Mouse (Mus musculus): Measurements from ENCODE around the gene Lrrc27. TPM values are rescaled to one million over a fixed set of nuclear protein-coding genes. Genes with fewer than 3 reads are reported as not detected.

The Lrrc27 gene
- polyA plus RNA-seq, 1 experiment = 8.3 TPM

DNA sequence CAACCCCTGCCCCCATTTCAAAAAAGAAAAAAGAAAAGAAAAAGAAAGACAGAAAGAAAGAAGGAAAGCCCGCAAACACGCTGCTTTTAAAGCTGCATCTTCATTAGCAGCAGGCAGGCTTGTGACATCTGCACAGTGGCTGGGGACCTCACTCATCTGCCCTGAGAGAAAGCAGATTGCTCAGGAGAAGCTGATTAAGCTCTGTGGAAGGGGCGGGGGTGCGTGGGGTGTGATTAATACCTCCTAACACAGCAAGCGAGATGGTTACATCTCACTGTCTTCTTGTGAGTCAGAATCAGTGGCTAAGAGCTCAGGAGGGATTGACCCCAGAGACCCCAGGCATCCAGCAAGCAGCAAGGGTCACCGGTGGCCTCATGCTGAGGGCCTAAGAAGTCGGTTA, 64.7 kb downstream of the Lrrc27 start:
- DNase-seq (ENCODE audit: low read depth) = no peak
- TF ChIP-seq CTCF (IDR thresholded peaks at IDR 0.05; ENCODE audit: borderline replicate concordance, extremely low read depth, insufficient read depth, insufficient read length) = no peak
- no peak for TF ChIP-seq POLR2A (IDR thresholded peaks at IDR 0.05; ENCODE audit: borderline replicate concordance, extremely low read depth, insufficient read depth, insufficient read length, poor library complexity, severe bottlenecking)

DNA sequence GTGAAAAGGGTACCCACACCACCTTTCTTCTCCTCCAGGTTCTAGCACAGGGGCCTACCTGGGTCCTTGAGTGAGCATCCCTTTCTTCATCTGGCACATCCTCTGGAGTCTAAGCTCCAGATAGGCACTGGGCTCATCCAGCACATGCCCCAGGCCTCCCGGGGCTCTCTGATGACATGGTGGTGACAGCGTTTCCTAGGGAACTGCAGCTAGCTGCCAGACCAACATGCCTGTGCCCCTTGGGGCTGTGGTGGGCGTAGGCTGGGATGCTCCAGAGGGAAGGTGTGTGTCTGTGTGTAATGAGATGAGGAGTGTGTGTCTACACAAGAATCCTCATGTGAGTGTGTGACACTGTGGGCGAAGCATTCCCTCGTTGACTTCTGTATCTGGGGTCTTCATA, 66.8 kb downstream of the Lrrc27 start:
- no peak for TF ChIP-seq CTCF (IDR thresholded peaks at IDR 0.05; ENCODE audit: borderline replicate concordance, extremely low read depth, insufficient read depth, insufficient read length)
- TF ChIP-seq POLR2A (IDR thresholded peaks at IDR 0.05; ENCODE audit: borderline replicate concordance, extremely low read depth, insufficient read depth, insufficient read length, poor library complexity, severe bottlenecking) = no peak
- peak; percentile 38 for DNase-seq (ENCODE audit: low read depth)

DNA sequence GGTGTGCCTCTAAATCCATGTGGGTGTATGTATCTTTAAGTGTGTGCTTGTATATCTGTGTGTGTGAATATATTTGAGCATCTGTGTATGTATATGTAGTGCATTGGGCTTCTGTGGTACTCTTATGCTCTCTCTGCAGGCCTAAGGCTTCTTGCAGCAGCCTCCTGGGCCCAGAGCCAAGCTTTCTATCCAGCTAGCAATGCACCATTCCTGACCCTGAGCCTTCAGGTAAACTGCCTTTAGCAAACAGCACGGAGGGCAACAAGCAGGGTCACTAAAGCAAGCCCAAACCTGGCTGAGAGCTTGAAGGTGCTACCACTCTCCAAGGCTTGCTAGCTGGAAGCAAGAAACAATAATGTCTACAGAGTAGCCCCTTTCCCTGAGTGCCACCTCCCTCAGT, 67.3 kb downstream of the Lrrc27 start:
- no peak for TF ChIP-seq CTCF (IDR thresholded peaks at IDR 0.05; ENCODE audit: borderline replicate concordance, extremely low read depth, insufficient read depth, insufficient read length)
- TF ChIP-seq POLR2A (IDR thresholded peaks at IDR 0.05; ENCODE audit: borderline replicate concordance, extremely low read depth, insufficient read depth, insufficient read length, poor library complexity, severe bottlenecking) = no peak
- no peak for DNase-seq (ENCODE audit: low read depth)

DNA sequence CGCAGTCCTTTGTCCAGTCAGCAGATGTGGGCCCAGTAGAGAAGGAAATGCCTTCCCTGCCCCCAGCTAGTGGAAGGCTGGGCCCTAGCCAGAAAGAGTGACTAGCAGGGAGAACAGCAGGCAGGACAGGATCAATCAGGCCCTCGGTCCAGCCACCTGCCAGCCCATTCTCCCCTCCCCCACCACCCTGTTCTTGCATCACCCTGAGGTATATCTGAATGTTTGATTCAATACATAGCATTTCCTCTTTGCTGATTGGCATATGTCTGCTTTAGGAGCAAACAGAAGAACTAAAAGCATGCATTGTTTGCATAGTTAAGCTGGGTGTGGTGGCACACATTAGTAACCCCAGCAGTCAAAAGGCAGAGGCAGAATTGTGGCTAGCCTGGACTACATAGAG, 68.4 kb downstream of the Lrrc27 start:
- no peak for DNase-seq (ENCODE audit: low read depth)
- TF ChIP-seq CTCF (IDR thresholded peaks at IDR 0.05; ENCODE audit: borderline replicate concordance, extremely low read depth, insufficient read depth, insufficient read length) (no peak), POLR2A (IDR thresholded peaks at IDR 0.05; ENCODE audit: borderline replicate concordance, extremely low read depth, insufficient read depth, insufficient read length, poor library complexity, severe bottlenecking) (no peak)

DNA sequence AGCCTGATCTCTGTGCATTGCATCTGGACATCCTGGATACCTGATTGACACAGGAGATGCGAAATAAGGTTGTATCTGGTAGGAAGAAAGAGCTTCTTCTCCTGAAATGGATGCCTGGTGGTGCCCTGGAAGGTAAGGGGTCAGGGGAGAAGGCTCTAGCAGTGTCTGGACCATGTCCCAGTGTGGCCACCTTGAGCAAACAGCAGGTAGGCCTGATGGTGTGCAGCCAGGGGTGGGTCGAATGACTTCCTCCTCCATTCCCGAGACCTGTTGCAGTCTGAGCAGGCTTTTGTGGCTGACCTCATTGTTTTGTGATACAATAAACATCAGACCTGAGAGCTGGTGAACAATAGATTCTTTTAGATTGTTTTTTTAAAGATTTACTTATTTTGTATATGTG, 69.2 kb downstream of the Lrrc27 start:
- TF ChIP-seq CTCF (IDR thresholded peaks at IDR 0.05; ENCODE audit: borderline replicate concordance, extremely low read depth, insufficient read depth, insufficient read length) = no peak
- no peak for TF ChIP-seq POLR2A (IDR thresholded peaks at IDR 0.05; ENCODE audit: borderline replicate concordance, extremely low read depth, insufficient read depth, insufficient read length, poor library complexity, severe bottlenecking)
- no peak for DNase-seq (ENCODE audit: low read depth)

DNA sequence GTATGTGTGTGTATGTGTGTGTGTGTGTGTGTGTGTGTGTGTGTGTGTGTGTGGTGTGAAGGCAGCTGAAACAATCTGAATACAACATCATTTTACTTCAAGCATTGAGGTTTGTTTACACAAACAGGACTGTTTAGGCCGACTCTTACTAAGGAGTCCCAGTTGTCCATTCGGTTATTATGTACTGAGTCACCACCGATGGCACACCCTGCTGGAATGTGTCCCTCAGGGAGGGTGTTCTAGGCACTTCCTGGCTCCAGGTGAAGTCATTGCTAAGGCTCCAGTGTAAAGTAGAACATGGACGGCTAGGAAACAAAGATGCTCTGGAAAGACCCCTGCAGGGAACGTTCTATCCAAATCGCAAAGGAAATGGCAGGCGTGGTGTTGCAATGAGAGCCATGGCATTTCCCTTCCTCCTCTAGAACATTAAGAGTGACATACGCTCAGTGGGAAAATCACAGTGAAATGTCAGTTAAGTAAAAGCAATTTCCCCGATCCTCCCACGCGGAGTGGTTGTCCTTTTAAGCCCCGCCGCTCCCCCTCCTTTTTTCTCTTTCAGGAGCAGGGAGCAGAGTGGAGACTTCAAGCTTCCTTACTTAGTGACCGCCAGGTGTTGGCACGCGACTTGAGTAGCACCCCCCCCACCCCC, 72.6 kb downstream of the Lrrc27 start:
- peak; percentile 19 for DNase-seq (ENCODE audit: low read depth)
- TF ChIP-seq POLR2A (IDR thresholded peaks at IDR 0.05; ENCODE audit: borderline replicate concordance, extremely low read depth, insufficient read depth, insufficient read length, poor library complexity, severe bottlenecking) (no peak), CTCF (IDR thresholded peaks at IDR 0.05; ENCODE audit: borderline replicate concordance, extremely low read depth, insufficient read depth, insufficient read length) (no peak)

DNA sequence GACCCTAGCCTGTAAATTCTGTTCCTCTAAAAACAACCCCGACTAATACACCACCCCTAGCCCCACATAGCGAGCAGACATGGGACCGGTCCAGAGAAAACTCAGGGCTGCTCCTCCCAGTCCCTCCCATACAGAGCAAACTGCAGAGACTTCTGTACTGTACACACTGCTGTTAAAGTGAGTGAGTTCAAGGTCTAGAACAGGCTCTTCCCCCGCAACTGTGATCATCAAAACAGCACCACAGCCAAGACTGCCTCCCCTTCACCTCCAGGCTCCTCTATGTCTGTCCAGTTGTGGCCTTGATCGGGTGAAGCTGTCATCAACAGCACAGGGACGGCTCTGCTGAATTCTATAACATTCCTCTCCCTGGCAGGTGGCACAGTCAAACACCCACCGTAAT, 75.8 kb downstream of the Lrrc27 start:
- no peak for DNase-seq (ENCODE audit: low read depth)
- no peak for TF ChIP-seq CTCF (IDR thresholded peaks at IDR 0.05; ENCODE audit: borderline replicate concordance, extremely low read depth, insufficient read depth, insufficient read length)
- TF ChIP-seq POLR2A (IDR thresholded peaks at IDR 0.05; ENCODE audit: borderline replicate concordance, extremely low read depth, insufficient read depth, insufficient read length, poor library complexity, severe bottlenecking) = no peak

Other genes with a start within 250 kb of the Lrrc27 start
- 192 and 195 TPM in 2 replicates for gene Dpysl4, start 127.0 kb upstream of the Lrrc27 start, polyA plus RNA-seq (2012; rRNA removed)
- gene Stk32c, start 319 bp downstream of the Lrrc27 start, polyA plus RNA-seq (2012; rRNA removed) = 22.1 and 27.9 TPM in 2 replicates
- gene Pwwp2b, start 35.5 kb downstream of the Lrrc27 start, polyA plus RNA-seq (2012; rRNA removed) = 4.3 and 4.5 TPM in 2 replicates
- gene Inpp5a, start 176.1 kb downstream of the Lrrc27 start, polyA plus RNA-seq (2012; rRNA removed) = 6.2 and 17.6 TPM in 2 replicates